Mouse (Mus musculus): ENCODE measurements around the gene Aldoc.

DNA sequence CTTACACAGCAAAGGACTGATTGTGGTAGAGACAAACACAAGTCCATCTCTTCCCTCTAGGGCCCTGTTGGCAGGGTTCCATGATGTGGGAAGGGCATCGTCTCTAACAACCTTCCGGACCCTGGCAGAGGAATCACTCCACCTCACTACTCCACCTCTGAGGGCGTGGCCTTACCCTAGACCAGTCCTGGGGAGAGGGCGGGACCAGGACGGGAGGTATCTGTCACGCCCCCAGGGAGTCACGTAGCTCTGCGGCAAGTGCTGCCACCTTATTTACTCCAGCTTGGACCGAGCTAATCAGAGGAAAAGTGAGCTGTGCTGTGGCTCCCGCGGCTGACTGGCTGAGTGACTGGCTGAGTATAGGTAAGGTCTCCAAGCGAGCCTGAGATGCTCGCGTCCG, at the start of gene Aldoc:
- no peak for TF ChIP-seq POLR2A (IDR thresholded peaks at IDR 0.05; ENCODE audit: borderline replicate concordance, control insufficient read depth, low read depth, low read length)
- no peak for TF ChIP-seq CTCF (IDR thresholded peaks at IDR 0.05; ENCODE audit: control insufficient read depth, insufficient read depth, low read length)
